Mouse (Mus musculus) intestine, embryonic 16.5 days (tissue): ENCODE results near the gene Fbxl5. TPM values are rescaled to one million over a fixed set of nuclear protein-coding genes. Genes with fewer than 3 reads are reported as not detected.
A peak's percentile ranks its signal among the peaks of the same experiment; 100 is the strongest.

Experiments used
- ATAC-seq: fragments of 200-750 bp; cut with Nextera tagmentation; 2 replicates; pipeline ENCODE4 v1.8.0; 2017; ENCODE audit warnings: moderate TSS enrichment, moderate library complexity
- H3K27ac ChIP-seq: fragments of 300-500 bp; sonication (generic); 2 replicates; pipeline ENCODE4 v1.5.1; 2014; ENCODE audit warnings: mild to moderate bottlenecking, low read length
- H3K27me3 ChIP-seq: fragments of 300-500 bp; sonication (generic); replicated peaks from 2 replicates; pipeline ENCODE4 v1.6.1; 2014; ENCODE audit warnings: low read length, control low read depth, mixed read lengths; ENCODE audit not compliant: control insufficient read depth, insufficient read depth
- H3K36me3 ChIP-seq: fragments of 300-500 bp; sonication (generic); 2 replicates; pipeline ENCODE4 v1.6.1; 2014; ENCODE audit warnings: low read length, control low read depth; ENCODE audit not compliant: control insufficient read depth, insufficient read depth
- H3K4me1 ChIP-seq: fragments of 300-500 bp; sonication (generic); 2 replicates; pipeline ENCODE4 v1.6.1; 2014; ENCODE audit warnings: low read length, control low read depth, mixed read lengths; ENCODE audit not compliant: control insufficient read depth, insufficient read depth
- H3K4me2 ChIP-seq: fragments of 300-500 bp; sonication (generic); 2 replicates; pipeline ENCODE4 v1.6.1; 2014; ENCODE audit warnings: low read depth, low read length, control low read depth
- H3K4me3 ChIP-seq: fragments of 300-500 bp; sonication (generic); 2 replicates; pipeline ENCODE4 v1.5.1; 2014; ENCODE audit warnings: mild to moderate bottlenecking, low read length
- H3K9ac ChIP-seq: fragments of 300-500 bp; sonication (generic); 2 replicates; pipeline ENCODE4 v1.6.1; 2014; ENCODE audit warnings: low read depth, low read length
- H3K9me3 ChIP-seq: fragments of 300-500 bp; sonication (generic); 2 replicates; pipeline ENCODE4 v1.6.1; 2016; ENCODE audit warnings: low read length, control low read depth; ENCODE audit not compliant: control insufficient read depth
- WGBS: fragments of 180-500 bp; shearing (Covaris S2); extraction: QIAGEN DNeasy Blood & Tissue Kit; methylation state at CpG from one replicate; pipeline ENCODE4 v1.1.7; 2014; 5-methylcytosine and 5-hydroxymethylcytosine counted together
- polyA plus RNA-seq: library from polyadenylated mRNA; unstranded; fragments of >200 nt; fragmentation: Nextera tagmentation; extraction: Ambion mirVana; gene quantifications from 2 replicates; pipeline ENCODE4 v1.2.1, GENCODE M21; 2015

Fbxl5 gene
- polyA plus RNA-seq, 1 experiment from 2014 or later: 57.1 TPM

GRCm38 (mm10) chr5:43778583-43778982 is 42.9 kb downstream of the Fbxl5 start:
- 90% methylated on average over 3 of the region's 3 CpGs for WGBS
- no peak for ATAC-seq

GRCm38 (mm10) chr5:43776993-43777392 is 44.4 kb downstream of the Fbxl5 start:
- H3K4me3 ChIP-seq: no peak overlapping the region
- no peak overlapping the region for H3K9ac ChIP-seq
- no peak overlapping the region for H3K27ac ChIP-seq
- 54% methylated on average over 1 of the region's 1 CpGs for WGBS
- H3K4me2 ChIP-seq: no peak overlapping the region
- H3K27me3 ChIP-seq: no peaks in the 10 kb centered on the region
- peaks cover 8% of the 10 kb centered on the region for H3K4me1 ChIP-seq
- H3K9me3 ChIP-seq: no peaks in the 10 kb centered on the region
- no peaks in the 10 kb centered on the region for H3K36me3 ChIP-seq
- no peak for ATAC-seq

More at GRCm38 (mm10) chr5:43778583-43778982, 42.9 kb downstream of the Fbxl5 start:
- no peaks in the 10 kb centered on the region for H3K9me3 ChIP-seq
- H3K4me1 ChIP-seq: peaks cover 14% of the 10 kb centered on the region
- no peak overlapping the region for H3K4me3 ChIP-seq
- H3K27me3 ChIP-seq: no peaks in the 10 kb centered on the region
- H3K9ac ChIP-seq: no peak overlapping the region
- no peak overlapping the region for H3K27ac ChIP-seq
- no peak overlapping the region for H3K4me2 ChIP-seq
- no peaks in the 10 kb centered on the region for H3K36me3 ChIP-seq

- Histone ChIP-seq H3K4me2 (no peak overlapping the region), H3K9me3 (no peaks in the 10 kb centered on the region), H3K9ac (no peak overlapping the region), H3K27ac (no peak overlapping the region), H3K36me3 (no peaks in the 10 kb centered on the region), H3K4me3 (no peak overlapping the region), H3K27me3 (no peaks in the 10 kb centered on the region), H3K4me1 (peaks cover 8% of the 10 kb centered on the region)
- ATAC-seq: no peak
Measured at GRCm38 (mm10) chr5:43776407-43776806, 45.0 kb downstream of the Fbxl5 start.

GRCm38 (mm10) chr5:43771555-43771954 is 49.9 kb downstream of the Fbxl5 start:
- Histone ChIP-seq H3K9me3 (no peaks in the 10 kb centered on the region), H3K27ac (no peak overlapping the region), H3K27me3 (no peaks in the 10 kb centered on the region), H3K9ac (no peak overlapping the region), H3K4me1 (no peaks in the 10 kb centered on the region; the same call in 1 of the 2 replicates), H3K4me2 (no peak overlapping the region), H3K4me3 (no peak overlapping the region), H3K36me3 (peaks cover 6% of the 10 kb centered on the region; the same call in 1 of the 2 replicates)
- WGBS: 60% methylated on average over 3 of the region's 3 CpGs
- ATAC-seq: peak; percentile 71

- Histone ChIP-seq H3K9ac (no peak overlapping the region), H3K27me3 (no peaks in the 10 kb centered on the region), H3K4me3 (no peak overlapping the region), H3K4me2 (no peak overlapping the region), H3K9me3 (no peaks in the 10 kb centered on the region), H3K27ac (no peak overlapping the region), H3K4me1 (no peaks in the 10 kb centered on the region), H3K36me3 (peaks cover 6% of the 10 kb centered on the region; the same call in 1 of the 2 replicates)
- 83% methylated on average over 3 of the region's 3 CpGs for WGBS
- ATAC-seq: no peak
Measured at GRCm38 (mm10) chr5:43770618-43771354, 50.7 kb downstream of the Fbxl5 start.

- no peak overlapping the region for H3K4me2 ChIP-seq
- 83% methylated on average over 3 of the region's 3 CpGs for WGBS
- no peaks in the 10 kb centered on the region for H3K27me3 ChIP-seq
- H3K9ac ChIP-seq: no peak overlapping the region
- peaks cover 2% of the 10 kb centered on the region; the same call in 1 of the 2 replicates for H3K36me3 ChIP-seq
- no peak overlapping the region for H3K27ac ChIP-seq
- no peak overlapping the region for H3K4me3 ChIP-seq
- no peaks in the 10 kb centered on the region for H3K4me1 ChIP-seq
- no peak for ATAC-seq
- H3K9me3 ChIP-seq: no peaks in the 10 kb centered on the region
Measured at GRCm38 (mm10) chr5:43749092-43749491, 72.3 kb downstream of the Fbxl5 start.

GRCm38 (mm10) chr5:43748039-43748438 is 73.4 kb downstream of the Fbxl5 start:
- WGBS: 86% methylated on average over 4 of the region's 4 CpGs
- no peak overlapping the region for H3K9ac ChIP-seq
- H3K9me3 ChIP-seq: no peaks in the 10 kb centered on the region
- H3K27me3 ChIP-seq: no peaks in the 10 kb centered on the region
- H3K4me3 ChIP-seq: no peak overlapping the region
- no peak overlapping the region for H3K4me2 ChIP-seq
- H3K36me3 ChIP-seq: peaks cover 3% of the 10 kb centered on the region; the same call in 1 of the 2 replicates
- ATAC-seq: no peak
- H3K4me1 ChIP-seq: no peaks in the 10 kb centered on the region
- H3K27ac ChIP-seq: no peak overlapping the region

GRCm38 (mm10) chr5:43745156-43745555 is 76.3 kb downstream of the Fbxl5 start:
- Histone ChIP-seq H3K36me3 (peaks cover 6% of the 10 kb centered on the region; the same call in 1 of the 2 replicates), H3K9ac (no peak overlapping the region), H3K9me3 (no peaks in the 10 kb centered on the region), H3K4me1 (no peaks in the 10 kb centered on the region), H3K4me3 (no peak overlapping the region), H3K27ac (no peak overlapping the region), H3K4me2 (no peak overlapping the region), H3K27me3 (no peaks in the 10 kb centered on the region)
- 60% methylated on average over 5 of the region's 5 CpGs for WGBS
- no peak for ATAC-seq

- H3K9ac ChIP-seq: no peak overlapping the region
- no peaks in the 10 kb centered on the region for H3K9me3 ChIP-seq
- 0 out of 2 replicates have a peak, but pooled peaks cover 5% of the 10 kb centered on the region for H3K36me3 ChIP-seq
- no peak overlapping the region for H3K4me3 ChIP-seq
- H3K4me1 ChIP-seq: no peaks in the 10 kb centered on the region
- no peak overlapping the region for H3K27ac ChIP-seq
- no peak overlapping the region for H3K4me2 ChIP-seq
- no peaks in the 10 kb centered on the region for H3K27me3 ChIP-seq
- ATAC-seq: no peak
- 83% methylated on average over 1 of the region's 1 CpGs for WGBS
Measured at GRCm38 (mm10) chr5:43744187-43744586, 77.3 kb downstream of the Fbxl5 start.
